Mouse (Mus musculus) neutrophil, adult 59 days (primary cell): Measurements from ENCODE around the gene Gm16253. TPM values are rescaled to one million over a fixed set of nuclear protein-coding genes. Genes with fewer than 3 reads are reported as not detected.

Experiments
- total RNA-seq, 2 experiments: library from RNA; stranded (reverse); gene quantifications; 1 replicate in 1 of 2; 2 replicates in 1 of 2; pipeline ENCODE4 v1.2.4; 2023

Gene Gm16253
- total RNA-seq, result not detected

GRCm38 (mm10) chr3:96576690-96577541 is at the start of gene Gm16253:
Gene Gm16253, plus strand, starts transcription at chr3:96576984.

DNA sequence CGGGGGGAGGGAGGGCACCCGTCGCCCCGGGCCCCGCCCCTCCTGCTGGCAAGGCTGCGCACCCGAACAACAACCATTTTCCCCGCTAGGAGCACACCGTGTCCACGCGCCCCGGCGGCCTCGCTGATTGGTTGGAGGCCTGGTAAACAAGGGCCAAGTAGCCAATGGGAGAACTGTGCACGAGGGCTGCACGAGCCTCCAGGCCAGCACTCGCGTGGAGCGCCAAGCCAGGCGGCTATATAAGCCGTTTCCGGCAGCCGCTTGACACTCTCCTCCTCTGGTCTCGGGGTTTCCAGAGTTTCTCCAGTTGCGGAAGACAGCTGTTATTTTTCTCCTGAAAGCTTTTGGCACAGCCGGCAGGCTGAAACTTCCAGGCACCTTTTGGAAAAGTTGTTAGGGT is 19.1 kb upstream of the Gm16253 start, which contains the start of gene Txnip:
Txnip (plus strand) TSS at position 264 of the 400 bp plus-strand sequence.

GRCm38 (mm10) chr3:96593790-96594560 is 17.2 kb downstream of the Gm16253 start, which contains the start of gene Polr3gl:
Gene Polr3gl, minus strand, starts transcription at chr3:96594181.

GRCm38 (mm10) chr3:96596228-96596707 is 19.5 kb downstream of the Gm16253 start, which contains the start of gene Ankrd34a:
Gene Ankrd34a, plus strand, starts transcription at chr3:96596636.

GRCm38 (mm10) chr3:96600639-96601250 is 24.0 kb downstream of the Gm16253 start, which contains the start of gene Lix1l:
Gene Lix1l, plus strand, starts transcription at chr3:96601149.

GRCm38 (mm10) chr3:96629729-96630600 is 53.2 kb downstream of the Gm16253 start, which contains the start of gene Rbm8a:
Gene Rbm8a, plus strand, starts transcription at chr3:96629933.

Other genes starting within 250 kb of the Gm16253 start
- not detected for gene BC107364, start 124.7 kb upstream of the Gm16253 start, total RNA-seq
- gene Hfe2, start 51.8 kb upstream of the Gm16253 start, total RNA-seq, result not detected
- gene Txnip, start 19.0 kb upstream of the Gm16253 start, total RNA-seq, result 100 to 1,000 TPM; 403 to 416 TPM
- gene Polr3gl, start 17.2 kb downstream of the Gm16253 start, total RNA-seq, result 10 to 100 TPM; 15.6 to 17.0 TPM
- gene Ankrd34a, start 19.7 kb downstream of the Gm16253 start, total RNA-seq, result not detected
- gene Lix1l, start 24.2 kb downstream of the Gm16253 start, total RNA-seq, result under 1 TPM; 0.58 to 0.68 TPM
- 10 to 100 TPM; 51.6 to 56.6 TPM for gene Rbm8a, start 52.9 kb downstream of the Gm16253 start, total RNA-seq
- 10 to 100 TPM; 11.0 to 12.7 TPM for gene Pex11b, start 58.4 kb downstream of the Gm16253 start, total RNA-seq
- not detected for gene Gm42957, start 58.5 kb downstream of the Gm16253 start, total RNA-seq
- under 1 TPM; 0.31 to 0.37 TPM for gene Itga10, start 68.6 kb downstream of the Gm16253 start, total RNA-seq
- not detected for gene Ankrd35, start 93.1 kb downstream of the Gm16253 start, total RNA-seq
- gene Pias3, start 119.4 kb downstream of the Gm16253 start, total RNA-seq, result 10 to 100 TPM; 38.8 to 48.2 TPM
- 1 to 10 TPM; 1.8 to 2.1 TPM for gene Nudt17, start 131.6 kb downstream of the Gm16253 start, total RNA-seq
- gene Polr3c, start 150.6 kb downstream of the Gm16253 start, total RNA-seq, result 10 to 100 TPM; 38.8 to 45.6 TPM
- gene Rnf115, start 150.7 kb downstream of the Gm16253 start, total RNA-seq, result 10 to 100 TPM; 68.9 to 71.1 TPM